Mouse (Mus musculus): Measurements from ENCODE around the gene Sf3a3. TPM values are rescaled to one million over a fixed set of nuclear protein-coding genes. Genes with fewer than 3 reads are reported as not detected.

Gene Sf3a3
- polyA plus RNA-seq (2012; rRNA removed; ENCODE audit: low replicate concordance) = 3.0 and 3.8 TPM in 2 replicates

GRCm38 (mm10) chr4:124714545-124715481, at the start of gene Sf3a3:
Gene Sf3a3, plus strand, starts transcription at chr4:124714776.

GRCm38 (mm10) chr4:124693135-124693894, 21.3 kb upstream of the Sf3a3 start, which contains the start of gene Utp11:
Gene Utp11, minus strand, starts transcription at chr4:124693600.

GRCm38 (mm10) chr4:124700248-124700971, 14.2 kb upstream of the Sf3a3 start, which contains the start of gene Fhl3:
Gene Fhl3, plus strand, starts transcription at chr4:124700701.

GRCm38 (mm10) chr4:124741376-124742343, 27.1 kb downstream of the Sf3a3 start, which contains the start of gene Inpp5b:
Gene Inpp5b, plus strand, starts transcription at chr4:124741850.

Other genes with a start within 250 kb of the Sf3a3 start
- gene 3100002H09Rik, start 104.0 kb upstream of the Sf3a3 start, polyA plus RNA-seq (2012; rRNA removed; ENCODE audit: low replicate concordance) = not detected in 2 replicates
- 0.02 TPM in 2 replicates for gene Pou3f1, start 58.0 kb upstream of the Sf3a3 start, polyA plus RNA-seq (2012; rRNA removed; ENCODE audit: low replicate concordance)
- 0.62 and 1.1 TPM in 2 replicates for gene Utp11, start 21.2 kb upstream of the Sf3a3 start, polyA plus RNA-seq (2012; rRNA removed; ENCODE audit: low replicate concordance)
- gene Fhl3, start 14.1 kb upstream of the Sf3a3 start, polyA plus RNA-seq (2012; rRNA removed; ENCODE audit: low replicate concordance) = 6.3 and 13.5 TPM in 2 replicates
- gene Inpp5b, start 27.1 kb downstream of the Sf3a3 start, polyA plus RNA-seq (2012; rRNA removed; ENCODE audit: low replicate concordance) = 28.4 TPM in 2 replicates
- gene Mtf1, start 87.3 kb downstream of the Sf3a3 start, polyA plus RNA-seq (2012; rRNA removed; ENCODE audit: low replicate concordance) = 4.7 and 7.8 TPM in 2 replicates
- gene Yrdc, start 135.9 kb downstream of the Sf3a3 start, polyA plus RNA-seq (2012; rRNA removed; ENCODE audit: low replicate concordance) = 29.4 and 29.6 TPM in 2 replicates
- 24.1 and 37.4 TPM in 2 replicates for gene 1110065P20Rik, start 136.4 kb downstream of the Sf3a3 start, polyA plus RNA-seq (2012; rRNA removed; ENCODE audit: low replicate concordance)
- 0.14 and 0.25 TPM in 2 replicates for gene Maneal, start 147.4 kb downstream of the Sf3a3 start, polyA plus RNA-seq (2012; rRNA removed; ENCODE audit: low replicate concordance)
- gene Epha10, start 166.1 kb downstream of the Sf3a3 start, polyA plus RNA-seq (2012; rRNA removed; ENCODE audit: low replicate concordance) = not detected in 2 replicates
- 7.5 and 13.1 TPM in 2 replicates for gene 9930104L06Rik, start 222.3 kb downstream of the Sf3a3 start, polyA plus RNA-seq (2012; rRNA removed; ENCODE audit: low replicate concordance)
- 14.9 and 15.1 TPM in 2 replicates for gene Cdca8, start 224.5 kb downstream of the Sf3a3 start, polyA plus RNA-seq (2012; rRNA removed; ENCODE audit: low replicate concordance)